Mouse (Mus musculus): ENCODE results near the gene Ikzf1. TPM values are rescaled to one million over a fixed set of nuclear protein-coding genes. Genes with fewer than 3 reads are reported as not detected.

Ikzf1 gene
- 1 to 10 TPM; 3.7 to 3.9 TPM for total RNA-seq (2021)
- long read RNA-seq, full-length matches to known transcripts = 5 of 6 reads
- long read RNA-seq, partial matches to known transcripts = 0 of 6 reads
- long read RNA-seq, other reads (novel, unspliced or antisense) = 1 of 6 reads

GRCm38 (mm10) chr11:11684930-11685852, at the start of gene Ikzf1:
Ikzf1 (plus strand) TSS chr11:11685003.
- DNase-seq (ENCODE audit: low spot score in 2 of 2) = no peak

- no peak for DNase-seq (ENCODE audit: low spot score in 2 of 2)
Measured at GRCm38 (mm10) chr11:11644303-11644702, 40.5 kb upstream of the Ikzf1 start.

- DNase-seq (ENCODE audit: low spot score in 2 of 2) = no peak
Measured at GRCm38 (mm10) chr11:11656388-11656787, 28.4 kb upstream of the Ikzf1 start.

- DNase-seq (ENCODE audit: low spot score in 2 of 2) = no peak
Measured at GRCm38 (mm10) chr11:11656995-11657530, 27.7 kb upstream of the Ikzf1 start.

GRCm38 (mm10) chr11:11657634-11658033, 27.2 kb upstream of the Ikzf1 start:
- no peak for DNase-seq (ENCODE audit: low spot score in 2 of 2)

GRCm38 (mm10) chr11:11658834-11659233, 26.0 kb upstream of the Ikzf1 start:
- no peak for DNase-seq (ENCODE audit: low spot score in 2 of 2)

- DNase-seq (ENCODE audit: low spot score in 2 of 2) = no peak
Measured at GRCm38 (mm10) chr11:11660651-11661050, 24.2 kb upstream of the Ikzf1 start.

- DNase-seq (ENCODE audit: low spot score in 2 of 2) = no peak
Measured at GRCm38 (mm10) chr11:11667254-11667921, 17.4 kb upstream of the Ikzf1 start.

- no peak for DNase-seq (ENCODE audit: low spot score in 2 of 2)
Measured at GRCm38 (mm10) chr11:11667922-11668290, 16.9 kb upstream of the Ikzf1 start.

- DNase-seq (ENCODE audit: low spot score in 2 of 2) = no peak
Measured at GRCm38 (mm10) chr11:11672974-11673373, 11.8 kb upstream of the Ikzf1 start.

- DNase-seq (ENCODE audit: low spot score in 2 of 2) = no peak
Measured at GRCm38 (mm10) chr11:11675063-11675462, 9.7 kb upstream of the Ikzf1 start.

- DNase-seq (ENCODE audit: low spot score in 2 of 2) = no peak
Measured at GRCm38 (mm10) chr11:11676068-11676741, 8.6 kb upstream of the Ikzf1 start.

GRCm38 (mm10) chr11:11677165-11677564, 7.6 kb upstream of the Ikzf1 start:
- no peak for DNase-seq (ENCODE audit: low spot score in 2 of 2)

- no peak for DNase-seq (ENCODE audit: low spot score in 2 of 2)
Measured at GRCm38 (mm10) chr11:11678972-11679371, 5.8 kb upstream of the Ikzf1 start.

- no peak for DNase-seq (ENCODE audit: low spot score in 2 of 2)
Measured at GRCm38 (mm10) chr11:11684056-11684929, 510 bp upstream of the Ikzf1 start.

GRCm38 (mm10) chr11:11685853-11686395, 1.1 kb downstream of the Ikzf1 start:
- DNase-seq (ENCODE audit: low spot score in 2 of 2) = peak in 1 of 2 experiments; percentile 17

GRCm38 (mm10) chr11:11686569-11687051, 1.8 kb downstream of the Ikzf1 start:
- no peak for DNase-seq (ENCODE audit: low spot score in 2 of 2)

- no peak for DNase-seq (ENCODE audit: low spot score in 2 of 2)
Measured at GRCm38 (mm10) chr11:11687551-11688185, 2.9 kb downstream of the Ikzf1 start.

GRCm38 (mm10) chr11:11688766-11689330, 4.0 kb downstream of the Ikzf1 start:
- DNase-seq (ENCODE audit: low spot score in 2 of 2) = no peak

Data from layer of hippocampus, adult 18-20 months (tissue).